Mouse (Mus musculus) CH12.LX (cell line): Measurements from ENCODE around the gene Mvd. TPM values are rescaled to one million over a fixed set of nuclear protein-coding genes. Genes with fewer than 3 reads are reported as not detected.

Experiments used
- DNase-seq: peaks from one replicate; pipeline ENCODE4 v3.0.0-alpha.2; 2013; ENCODE audit errors: extremely low read depth
- H3K27ac ChIP-seq: 2 replicates; pipeline ENCODE4 v1.5.1; 2012; ENCODE audit warnings: low read depth, mild to moderate bottlenecking, control low read depth, moderate library complexity; ENCODE audit not compliant: insufficient read depth
- H3K27me3 ChIP-seq: replicated peaks from 2 replicates; pipeline ENCODE3; 2012; ENCODE audit warnings: inconsistent platforms
- H3K36me3 ChIP-seq, 2 experiments: replicated peaks in 1 of 2; 2 replicates each; pipeline versions ENCODE3 to v1.6.1; 2012; ENCODE audit warnings: inconsistent platforms in 1 of 2, low read length in 1 of 2, mild to moderate bottlenecking in 1 of 2, mixed read lengths in 1 of 2, moderate library complexity in 1 of 2; ENCODE audit not compliant: control insufficient read depth in 1 of 2, insufficient read depth in 1 of 2
- H3K4me1 ChIP-seq, 2 experiments: 2 replicates each; pipeline ENCODE4 v1.6.1; 2012; ENCODE audit warnings: inconsistent platforms in 1 of 2, moderate library complexity in 1 of 2; ENCODE audit not compliant: insufficient read depth in 2 of 2, control insufficient read depth in 1 of 2
- H3K4me2 ChIP-seq: 2 replicates; pipeline ENCODE4 v1.6.1; 2012; ENCODE audit warnings: low read depth, mild to moderate bottlenecking, control low read depth; ENCODE audit not compliant: poor library complexity, insufficient read depth, severe bottlenecking
- H3K4me3 ChIP-seq, 3 experiments: fragments of 150-350 bp in 1 of 3; sonication (generic) in 1 of 3; replicated peaks in 1 of 3; 2 replicates each; pipeline versions ENCODE3 to v1.5.1; 2011 to 2012; ENCODE audit warnings: low read depth in 2 of 3, low read length in 2 of 3, mild to moderate bottlenecking in 2 of 3, moderate library complexity in 2 of 3, control low read depth in 1 of 3, improper control_type of control experiment in 1 of 3, inconsistent platforms in 1 of 3, mixed read lengths in 1 of 3; ENCODE audit not compliant: poor library complexity in 1 of 3
- H3K79me2 ChIP-seq: replicated peaks from 2 replicates; pipeline ENCODE4 v1.6.1; 2012; ENCODE audit warnings: mild to moderate bottlenecking, moderate library complexity; ENCODE audit not compliant: control insufficient read depth, poor library complexity, insufficient read depth, severe bottlenecking; ENCODE audit errors: extremely low read depth
- H3K9ac ChIP-seq: 2 replicates; pipeline ENCODE4 v1.6.1; 2012; ENCODE audit warnings: low read depth, mild to moderate bottlenecking, control low read depth, moderate library complexity; ENCODE audit not compliant: insufficient read depth
- H3K9me3 ChIP-seq: replicated peaks from 2 replicates; pipeline ENCODE3; 2012; ENCODE audit warnings: low read length, inconsistent platforms, mixed read lengths
- BHLHE40 ChIP-seq: IDR thresholded peaks from 2 replicates; pipeline ENCODE4 v1.6.1; 2011; ENCODE audit warnings: mild to moderate bottlenecking, low read depth, low read length, improper control_type of control experiment
- CHD2 ChIP-seq: IDR thresholded peaks from 2 replicates; pipeline ENCODE4 v1.6.1; 2011; ENCODE audit warnings: low read length, improper control_type of control experiment
- CTCF ChIP-seq, 2 experiments: IDR thresholded peaks in 1 of 2; conservative IDR thresholded peaks in 1 of 2; 2 replicates each; pipeline ENCODE4 v1.5.1; 2011 to 2012; ENCODE audit warnings: low read depth in 2 of 2, low read length in 2 of 2, improper control_type of control experiment in 1 of 2, inconsistent platforms in 1 of 2, mild to moderate bottlenecking in 1 of 2, moderate library complexity in 1 of 2
- E2F4 ChIP-seq: IDR thresholded peaks from 2 replicates; pipeline ENCODE4 v1.6.1; 2011; ENCODE audit warnings: low read depth, low read length, improper control_type of control experiment; ENCODE audit not compliant: insufficient replicate concordance
- EP300 ChIP-seq: IDR thresholded peaks from 2 replicates; pipeline ENCODE4 v1.6.1; 2011; ENCODE audit warnings: low read length, improper control_type of control experiment
- GABPA ChIP-seq: IDR thresholded peaks from 2 replicates; pipeline ENCODE4 v1.6.1; 2012; ENCODE audit warnings: low read depth, low read length, improper control_type of control experiment, inconsistent platforms; ENCODE audit not compliant: insufficient replicate concordance
- HCFC1 ChIP-seq: IDR thresholded peaks from 2 replicates; pipeline ENCODE4 v1.6.1; 2012; ENCODE audit warnings: low read depth, mild to moderate bottlenecking, inconsistent platforms, low read length, improper control_type of control experiment
- IRF4 ChIP-seq: IDR thresholded peaks from 2 replicates; pipeline ENCODE4 v1.6.1; 2014; ENCODE audit warnings: low read depth, mild to moderate bottlenecking, inconsistent platforms, low read length, improper control_type of control experiment
- JUN ChIP-seq: IDR thresholded peaks from 2 replicates; pipeline ENCODE4 v1.6.1; 2011; ENCODE audit warnings: low read depth, mild to moderate bottlenecking, low read length, improper control_type of control experiment, moderate library complexity; ENCODE audit not compliant: insufficient read depth
- MAFK ChIP-seq: IDR thresholded peaks from 2 replicates; pipeline ENCODE4 v1.6.1; 2011; ENCODE audit warnings: low read length, improper control_type of control experiment; ENCODE audit not compliant: insufficient replicate concordance
- MAZ ChIP-seq: IDR thresholded peaks from 2 replicates; pipeline ENCODE4 v1.6.1; 2012; ENCODE audit warnings: low read depth, mild to moderate bottlenecking, inconsistent platforms, low read length, improper control_type of control experiment, moderate library complexity
- MEF2A ChIP-seq: IDR thresholded peaks from 2 replicates; pipeline ENCODE4 v1.6.1; 2014; ENCODE audit warnings: low read depth, mild to moderate bottlenecking, inconsistent platforms, low read length, improper control_type of control experiment, borderline replicate concordance
- MXI1 ChIP-seq: IDR thresholded peaks from 2 replicates; pipeline ENCODE4 v1.6.1; 2011; ENCODE audit warnings: mild to moderate bottlenecking, low read depth, low read length, improper control_type of control experiment
- RAD21 ChIP-seq: IDR thresholded peaks from 2 replicates; pipeline ENCODE4 v1.6.1; 2011; ENCODE audit warnings: low read depth, mild to moderate bottlenecking, low read length, improper control_type of control experiment, moderate library complexity
- SIN3A ChIP-seq: IDR thresholded peaks from 2 replicates; pipeline ENCODE4 v1.6.1; 2012; ENCODE audit warnings: low read length, improper control_type of control experiment, inconsistent platforms
- SMC3 ChIP-seq: IDR thresholded peaks from 2 replicates; pipeline ENCODE4 v1.6.1; 2011; ENCODE audit warnings: low read depth, low read length, improper control_type of control experiment
- TBP ChIP-seq: conservative IDR thresholded peaks from 2 replicates; pipeline ENCODE4 v1.6.1; 2011; ENCODE audit warnings: low read depth, low read length, improper control_type of control experiment
- TCF12 ChIP-seq: IDR thresholded peaks from 2 replicates; pipeline ENCODE4 v1.6.1; 2014; ENCODE audit warnings: low read depth, mild to moderate bottlenecking, inconsistent platforms, low read length, improper control_type of control experiment
- UBTF ChIP-seq: IDR thresholded peaks from 2 replicates; pipeline ENCODE4 v1.6.1; 2012; ENCODE audit warnings: low read depth, mild to moderate bottlenecking, inconsistent platforms, low read length, improper control_type of control experiment, moderate library complexity
- USF2 ChIP-seq: conservative IDR thresholded peaks from 2 replicates; pipeline ENCODE4 v1.6.1; 2011; ENCODE audit warnings: low read depth, low read length, improper control_type of control experiment
- ZC3H11A ChIP-seq: IDR thresholded peaks from 2 replicates; pipeline ENCODE4 v1.6.1; 2012; ENCODE audit warnings: low read depth, mild to moderate bottlenecking, inconsistent platforms, low read length, improper control_type of control experiment
- ZKSCAN1 ChIP-seq: IDR thresholded peaks from 2 replicates; pipeline ENCODE4 v1.6.1; 2012; ENCODE audit warnings: low read depth, inconsistent platforms, low read length, improper control_type of control experiment, borderline replicate concordance
- dilution Hi-C: fragments of 300-500 bp; cut with MboI; formaldehyde crosslinking; loops from 2 replicates; pipeline ENCODE4 v1.14.3; 2020; ENCODE audit warnings: low sequenced_read_pairs; ENCODE audit not compliant: extremely low pct_unique_long_range_greater_than_20kb, extremely low pct_ligation_motif_present
- in situ Hi-C: fragments of 300-500 bp; cut with MboI; formaldehyde crosslinking; loops from 3 replicates; pipeline ENCODE4 v1.14.3; 2019; ENCODE audit warnings: low sequenced_read_pairs, low pct_ligation_motif_present, low pct_unique_long_range_greater_than_20kb, mixed read lengths
- polyA plus RNA-seq: library from polyadenylated mRNA; unstranded; fragments of >175 nt; gene quantifications from 2 replicates; pipeline ENCODE4 v1.2.1, GENCODE M21; 2012; ENCODE audit warnings: low read depth; ENCODE audit not compliant: insufficient read length
- total RNA-seq, 2 experiments: library from RNA; depleted of rRNA; stranded (reverse); fragments of 300-350 nt in 1 of 2; fragments of >200 nt in 1 of 2; gene quantifications; 2 replicates each; pipeline ENCODE4 v1.2.3; 2012 to 2014

The Mvd gene
- total and polyA plus RNA-seq, 3 experiments, result 47.3 to 80.3 (median 54.0) TPM

DNA sequence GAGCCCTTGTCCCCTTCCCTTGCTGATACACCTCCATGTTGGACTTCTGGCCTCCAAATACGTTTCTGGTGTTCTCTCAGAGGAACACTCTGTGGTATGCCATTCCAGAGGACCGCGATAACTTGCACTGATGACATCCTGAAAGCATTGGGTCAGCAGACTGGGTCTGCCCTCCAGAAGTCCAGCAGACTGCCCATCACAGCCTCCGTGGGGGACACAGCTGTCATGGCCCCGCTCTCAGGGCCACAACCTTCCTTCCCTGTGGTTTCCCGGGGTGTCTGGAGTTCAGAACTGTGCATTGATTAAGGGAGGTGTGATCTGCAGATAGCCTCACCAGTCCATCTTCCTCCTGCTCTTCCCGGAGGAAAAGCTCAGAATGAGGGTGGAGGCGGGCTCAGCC is 19.3 kb upstream of the Mvd start:
- H3K9me3 ChIP-seq, result peaks cover 3% of the 10 kb centered on the region
- H3K9ac ChIP-seq, result no peak overlapping the region
- no peak for DNase-seq
- no peak overlapping the region for H3K27ac ChIP-seq
- dilution Hi-C loops (no loop called here), in situ Hi-C loops (no loop called here)
- peaks cover 33% of the 10 kb centered on the region for H3K27me3 ChIP-seq
- no peaks in the 10 kb centered on the region for H3K79me2 ChIP-seq
- no peak overlapping the region for H3K4me3 ChIP-seq
- H3K4me1 ChIP-seq, result peaks cover 7 to 44% of the 10 kb centered on the region in 2 experiments
- peaks cover 9 to 26% of the 10 kb centered on the region in 2 experiments for H3K36me3 ChIP-seq
- TF ChIP-seq UBTF (no peak), USF2 (no peak), CHD2 (no peak), TBP (no peak), GABPA (no peak), RAD21 (no peak), MXI1 (no peak), SIN3A (no peak), SMC3 (no peak)
- TF ChIP-seq, all 38 proteins: peak for 0
- no peak overlapping the region for H3K4me2 ChIP-seq

DNA sequence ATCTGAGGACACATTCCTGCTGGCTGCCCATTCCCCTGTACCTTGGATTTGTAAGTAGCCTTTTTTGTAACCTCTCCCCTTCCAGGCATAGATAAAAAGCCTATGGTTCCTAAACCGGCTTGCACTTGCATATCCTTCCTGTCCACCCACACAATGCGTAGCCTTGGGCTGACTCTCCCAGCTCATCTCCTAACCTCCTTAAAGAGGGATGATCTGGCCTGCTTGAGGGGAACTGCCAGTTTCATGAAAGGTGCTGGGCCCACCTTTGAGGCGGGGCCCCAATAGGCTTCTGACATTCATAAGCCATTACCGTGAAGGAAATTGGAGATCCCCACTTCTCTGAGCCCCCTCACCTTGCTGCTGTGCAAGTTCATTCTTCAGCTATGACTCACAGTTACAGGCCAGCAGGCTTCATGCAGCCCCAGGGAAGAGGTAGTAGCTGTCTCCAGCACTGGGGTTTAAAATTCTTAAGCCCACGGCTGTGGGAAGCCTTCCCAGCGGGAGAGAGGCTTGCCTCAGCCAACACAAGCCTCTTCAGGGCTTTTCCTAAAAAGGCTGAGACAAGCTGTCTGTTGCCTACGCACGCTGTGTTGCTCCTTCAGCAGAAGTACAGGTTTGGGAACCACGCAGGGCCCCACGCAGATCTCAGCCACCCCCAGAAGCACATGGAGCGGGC is 18.4 kb upstream of the Mvd start:
- Histone ChIP-seq H3K9me3 (peaks cover 3% of the 10 kb centered on the region), H3K4me2 (no peak overlapping the region), H3K36me3 (peaks cover 0 to 17% of the 10 kb centered on the region in 2 experiments), H3K4me3 (no peak overlapping the region), H3K27ac (no peak overlapping the region), H3K27me3 (peaks cover 38% of the 10 kb centered on the region), H3K79me2 (no peaks in the 10 kb centered on the region)
- dilution Hi-C loops, result no loop called here
- TF ChIP-seq JUN, result no peak
- 0 out of 2 replicates have a peak, but pooled peaks have one; percentile 11 for TF ChIP-seq BHLHE40
- no peak for TF ChIP-seq E2F4
- TF ChIP-seq IRF4, result peak; percentile 63; the same call in 1 of the 2 replicates
- 0 out of 2 replicates have a peak, but pooled peaks have one; percentile 1 for TF ChIP-seq TCF12
- TF ChIP-seq ZKSCAN1, result no peak
- no peak for TF ChIP-seq MEF2A
- no peak for TF ChIP-seq HCFC1
- TF ChIP-seq EP300, result 0 out of 2 replicates have a peak, but pooled peaks have one; percentile 22
- TF ChIP-seq MAFK, result no peak
- 0 out of 2 replicates have a peak, but pooled peaks have one; percentile 18 for TF ChIP-seq SIN3A
- no peak for TF ChIP-seq ZC3H11A
- no peak for TF ChIP-seq CTCF (conservative IDR thresholded peaks at IDR 0.05 in 1 of 2, IDR thresholded peaks at IDR 0.05 in 1 of 2; ENCODE audit: low read depth in 2 of 2, low read length in 2 of 2)
- no peak for TF ChIP-seq MAZ
- TF ChIP-seq USF2, result no peak
- TF ChIP-seq, all 38 proteins: peak for 5
- in situ Hi-C loops, result no loop called here
- Histone ChIP-seq H3K9ac (no peak overlapping the region), H3K4me1 (peaks cover 9 to 48% of the 10 kb centered on the region in 2 experiments)
- DNase-seq, result peak; percentile 28
